Mouse (Mus musculus) thymus, adult 2 months (tissue): Measurements from ENCODE around the gene Sec14l4. TPM values are rescaled to one million over a fixed set of nuclear protein-coding genes. Genes with fewer than 3 reads are reported as not detected.

ENCODE experiments used
- DNase-seq: peaks from one replicate; pipeline ENCODE4 v3.0.0; 2021
- H3K27ac ChIP-seq: fragments of 200-500 bp; 2 replicates; pipeline ENCODE4 v1.5.1; 2012; ENCODE audit warnings: low read length, control low read depth; ENCODE audit not compliant: control insufficient read depth, insufficient read depth
- H3K27me3 ChIP-seq: fragments of 200-500 bp; 2 replicates; pipeline ENCODE4 v1.6.1; 2012; ENCODE audit warnings: mild to moderate bottlenecking, low read length, moderate library complexity, mixed read lengths; ENCODE audit not compliant: control insufficient read depth, insufficient read depth
- H3K36me3 ChIP-seq: fragments of 200-500 bp; 2 replicates; pipeline ENCODE4 v1.6.1; 2012; ENCODE audit warnings: mild to moderate bottlenecking, low read length, moderate library complexity; ENCODE audit not compliant: control insufficient read depth, insufficient read depth
- H3K4me1 ChIP-seq: fragments of 200-500 bp; replicated peaks from 2 replicates; pipeline ENCODE4 v1.6.1; 2012; ENCODE audit warnings: low read length; ENCODE audit not compliant: control insufficient read depth, insufficient read depth
- H3K4me3 ChIP-seq: fragments of 200-500 bp; 2 replicates; pipeline ENCODE4 v1.5.1; 2012; ENCODE audit warnings: mild to moderate bottlenecking, low read length, control low read depth, moderate library complexity; ENCODE audit not compliant: control insufficient read depth, insufficient read depth
- CTCF ChIP-seq: fragments of 200-500 bp; IDR thresholded peaks from 2 replicates; pipeline ENCODE4 v1.5.1; 2012; ENCODE audit warnings: mild to moderate bottlenecking, control low read depth, low read length, moderate library complexity, borderline replicate concordance; ENCODE audit not compliant: control insufficient read depth, poor library complexity, insufficient read depth; ENCODE audit errors: extremely low read depth
- POLR2A ChIP-seq: fragments of 200-500 bp; IDR thresholded peaks from 2 replicates; pipeline ENCODE4 v1.6.1; 2012; ENCODE audit warnings: mild to moderate bottlenecking, low read length, control low read depth, moderate library complexity; ENCODE audit not compliant: control insufficient read depth, poor library complexity, insufficient read depth; ENCODE audit errors: extremely low read depth
- WGBS: fragments of 180-500 bp; shearing (Covaris S2); methylation state at CpG from one replicate; pipeline ENCODE4 v1.1.7; 2018; 5-methylcytosine and 5-hydroxymethylcytosine counted together
- polyA plus RNA-seq: library from polyadenylated mRNA; depleted of rRNA; stranded (reverse); fragments of >200 nt; gene quantifications from 2 replicates; pipeline ENCODE4 v1.2.3, GENCODE M21; 2012; rRNA removed

Sec14l4 gene
- polyA plus RNA-seq, 1 experiment, result 0.44 TPM

DNA sequence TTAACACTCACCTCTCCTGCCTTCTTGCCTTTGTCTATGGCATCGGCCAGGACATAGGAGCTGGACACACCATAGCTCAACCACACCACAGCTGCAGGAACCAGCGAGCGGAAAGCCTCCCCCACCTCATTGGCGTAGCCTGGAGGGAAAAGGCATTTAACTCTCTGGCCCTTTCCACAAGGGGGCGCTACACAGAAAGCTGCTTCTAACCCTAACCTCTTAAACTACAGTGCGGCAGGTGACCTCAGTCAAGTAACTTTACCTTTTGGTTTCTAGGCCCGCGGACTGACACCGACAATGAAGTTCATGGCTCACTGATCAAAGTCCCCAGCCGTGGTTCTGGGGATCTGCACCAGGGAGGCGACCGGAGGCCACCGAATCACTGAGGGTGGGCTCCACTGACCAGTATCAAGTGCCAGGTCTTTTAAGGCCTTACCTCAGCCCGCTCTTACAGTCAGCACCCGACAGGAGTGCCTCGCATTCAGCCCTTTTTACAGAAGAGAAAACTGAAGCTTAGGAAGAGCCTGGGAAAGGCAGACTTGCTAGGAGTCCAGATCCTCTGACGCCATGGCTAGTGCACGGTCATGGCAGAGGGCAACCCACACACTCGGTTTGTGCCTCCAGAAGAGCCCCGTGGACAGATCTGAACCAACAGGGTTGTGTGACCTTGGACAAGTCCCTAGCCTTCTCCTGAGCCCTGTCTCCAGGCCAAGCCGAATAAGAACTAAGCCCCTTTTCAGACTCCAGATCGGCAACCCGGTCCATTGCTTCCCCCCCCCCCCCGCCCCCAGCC, 63.3 kb downstream of the Sec14l4 start:
- Histone ChIP-seq H3K36me3 (no peaks in the 10 kb centered on the region), H3K4me3 (peak overlapping the region; percentile 2), H3K4me1 (peaks cover 20% of the 10 kb centered on the region), H3K27ac (no peak overlapping the region), H3K27me3 (no peaks in the 10 kb centered on the region)
- TF ChIP-seq CTCF, result peak; percentile 73; the same call in 1 of the 2 replicates
- no peak for TF ChIP-seq POLR2A
- 9% methylated on average over 24 of the region's 24 CpGs for WGBS
- DNase-seq, result peak; percentile 60

GRCm38 (mm10) chr11:4095171-4096053, 64.2 kb downstream of the Sec14l4 start, which contains the start of gene Mtfp1:
Mtfp1 (minus strand) TSS chr11:4095445.
- no peaks in the 10 kb centered on the region for H3K27me3 ChIP-seq
- H3K4me3 ChIP-seq, result peak within 1 kb of the TSS; percentile 65
- H3K36me3 ChIP-seq, result no peaks in the 10 kb centered on the region
- peaks cover 20% of the 10 kb centered on the region for H3K4me1 ChIP-seq
- TF ChIP-seq CTCF (no peak), POLR2A (no peak)
- peak within 1 kb of the TSS; percentile 42 for H3K27ac ChIP-seq
- WGBS, result 11% methylated on average over 34 of the region's 34 CpGs
- peak; percentile 70 for DNase-seq

GRCm38 (mm10) chr11:4096054-4096984, 65.1 kb downstream of the Sec14l4 start:
- peaks cover 20% of the 10 kb centered on the region for H3K4me1 ChIP-seq
- H3K27ac ChIP-seq, result peak overlapping the region; percentile 42
- WGBS, result 5% methylated on average over 45 of the region's 45 CpGs
- TF ChIP-seq POLR2A, result peak; percentile 86
- no peak for TF ChIP-seq CTCF
- no peaks in the 10 kb centered on the region for H3K36me3 ChIP-seq
- no peaks in the 10 kb centered on the region for H3K27me3 ChIP-seq
- H3K4me3 ChIP-seq, result peak overlapping the region; percentile 65
- peak; percentile 94 for DNase-seq

DNA sequence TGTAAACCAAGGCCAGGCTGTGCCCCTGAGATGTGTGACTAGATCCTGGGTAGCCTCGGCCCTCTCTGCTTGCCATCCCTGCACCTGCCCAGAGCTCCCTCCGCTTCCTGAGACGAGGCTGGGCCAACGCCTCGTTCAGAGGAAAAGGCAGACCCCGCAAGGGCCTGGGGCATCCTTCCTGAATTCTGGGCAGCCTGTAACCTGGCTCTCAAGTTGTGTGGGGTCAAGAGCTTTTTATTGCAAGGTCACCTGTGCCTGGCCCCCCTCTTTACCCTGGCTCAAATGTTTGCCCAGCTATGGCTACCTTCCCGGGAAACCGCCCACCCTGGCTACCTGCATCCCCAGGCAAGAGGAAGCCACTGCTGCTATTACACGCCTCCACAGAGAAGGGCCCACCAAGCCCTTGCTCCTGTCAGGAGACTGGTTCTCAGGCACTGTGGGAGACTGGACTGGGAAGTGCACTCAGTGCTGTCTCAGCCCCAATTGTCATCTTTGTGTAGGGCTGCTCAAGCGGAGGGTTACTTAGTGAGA, 65.9 kb downstream of the Sec14l4 start:
- Histone ChIP-seq H3K4me1 (peaks cover 20% of the 10 kb centered on the region), H3K27ac (0 out of 2 replicates have a peak overlapping the region, but pooled peaks have one; percentile 7), H3K27me3 (no peaks in the 10 kb centered on the region), H3K36me3 (no peaks in the 10 kb centered on the region), H3K4me3 (peak overlapping the region; percentile 39)
- TF ChIP-seq POLR2A, result no peak
- TF ChIP-seq CTCF, result no peak
- 38% methylated on average over 10 of the region's 10 CpGs for WGBS
- peak; percentile 32 for DNase-seq

Other genes with a start within 250 kb of the Sec14l4 start
- gene Osbp2, start 167.6 kb upstream of the Sec14l4 start, polyA plus RNA-seq, result 0.27 and 1.1 TPM in 2 replicates
- 0.07 TPM in 1 of 2 replicates, not detected in the other for gene 4921536K21Rik, start 136.4 kb upstream of the Sec14l4 start, polyA plus RNA-seq
- gene Dusp18, start 136.2 kb upstream of the Sec14l4 start, polyA plus RNA-seq, result 1.1 and 2.4 TPM in 2 replicates
- gene Slc35e4, start 116.8 kb upstream of the Sec14l4 start, polyA plus RNA-seq, result 3.6 and 3.9 TPM in 2 replicates
- gene Tcn2, start 99.3 kb upstream of the Sec14l4 start, polyA plus RNA-seq, result 49.4 and 60.3 TPM in 2 replicates
- gene Pes1, start 67.5 kb upstream of the Sec14l4 start, polyA plus RNA-seq, result 53.1 and 55.6 TPM in 2 replicates
- gene 4930556J24Rik, start 54.7 kb upstream of the Sec14l4 start, polyA plus RNA-seq, result not detected in 2 replicates
- 1.7 and 2.1 TPM in 2 replicates for gene Gal3st1, start 47.8 kb upstream of the Sec14l4 start, polyA plus RNA-seq
- 0.49 and 0.52 TPM in 2 replicates for gene Sec14l3, start 33.4 kb downstream of the Sec14l4 start, polyA plus RNA-seq
- gene Mtfp1, start 64.0 kb downstream of the Sec14l4 start, polyA plus RNA-seq, result 7.0 and 11.6 TPM in 2 replicates
- 0.42 and 1.1 TPM in 2 replicates for gene Sec14l2, start 92.0 kb downstream of the Sec14l4 start, polyA plus RNA-seq
- gene Rnf215, start 103.7 kb downstream of the Sec14l4 start, polyA plus RNA-seq, result 27.0 and 29.4 TPM in 2 replicates
- 5.4 and 7.8 TPM in 2 replicates for gene Ccdc157, start 128.8 kb downstream of the Sec14l4 start, polyA plus RNA-seq
- 79.9 and 91.6 TPM in 2 replicates for gene Sf3a1, start 128.9 kb downstream of the Sec14l4 start, polyA plus RNA-seq
- gene Tbc1d10a, start 155.3 kb downstream of the Sec14l4 start, polyA plus RNA-seq, result 98.1 and 112 TPM in 2 replicates
- 23.3 and 34.5 TPM in 2 replicates for gene Castor1, start 186.8 kb downstream of the Sec14l4 start, polyA plus RNA-seq
- 5.3 and 5.8 TPM in 2 replicates for gene Osm, start 205.0 kb downstream of the Sec14l4 start, polyA plus RNA-seq
- 1.7 and 2.2 TPM in 2 replicates for gene Lif, start 226.1 kb downstream of the Sec14l4 start, polyA plus RNA-seq